Mouse (Mus musculus) cerebellum, adult 2 months (tissue): Measurements from ENCODE around the gene Slc26a1.

ENCODE experiments used
- CTCF ChIP-seq: fragments of 200-500 bp; IDR thresholded peaks from 2 replicates; pipeline ENCODE4 v1.5.1; 2011; ENCODE audit warnings: low read depth, mild to moderate bottlenecking, control low read depth, low read length, moderate library complexity, borderline replicate concordance; ENCODE audit not compliant: insufficient read depth
- POLR2A ChIP-seq: fragments of 200-500 bp; IDR thresholded peaks from 2 replicates; pipeline ENCODE4 v1.6.1; 2011; ENCODE audit warnings: low read length, control low read depth, borderline replicate concordance; ENCODE audit not compliant: insufficient read depth

DNA sequence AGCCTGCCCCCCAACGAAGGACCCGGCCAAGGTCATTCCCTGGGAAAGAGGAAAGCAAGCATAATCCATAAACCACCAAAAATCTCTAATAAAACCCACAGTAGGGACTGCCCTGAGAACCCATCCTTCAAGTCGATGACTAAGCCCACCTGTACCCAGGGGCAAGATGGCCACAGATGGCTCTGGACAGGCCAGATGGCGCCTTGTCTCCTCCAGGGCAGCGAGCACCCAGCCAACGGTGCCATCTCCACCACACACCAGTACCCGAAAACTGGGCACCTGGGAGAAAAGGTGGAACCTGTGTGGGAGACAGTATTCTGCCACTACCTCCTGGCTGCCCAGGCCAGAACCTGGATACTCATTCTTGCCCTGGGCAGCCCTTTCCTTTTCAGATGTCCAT is 25.0 kb downstream of the Slc26a1 start:
- TF ChIP-seq CTCF (no peak), POLR2A (no peak)
